Mouse (Mus musculus) left cerebral cortex, adult 2 months (tissue): ENCODE data around the gene Arhgap15. TPM values are rescaled to one million over a fixed set of nuclear protein-coding genes. Genes with fewer than 3 reads are reported as not detected.
A peak's percentile ranks its signal among the peaks of the same experiment; 100 is the strongest.

ENCODE experiments used
- DNase-seq, 2 experiments: peaks; one replicate each; pipeline ENCODE4 v3.0.0; 2021 to 2022; ENCODE audit warnings: low spot score in 2 of 2, mixed read lengths in 1 of 2; ENCODE audit errors: extremely low spot score in 1 of 2
- H3K27ac ChIP-seq: fragments of 200-600 bp; 2 replicates; pipeline ENCODE4 v1.8.1; 2022
- H3K4me3 ChIP-seq: fragments of 200-600 bp; 2 replicates; pipeline ENCODE4 v1.8.1; 2022
- CTCF ChIP-seq: fragments of 200-600 bp; IDR thresholded peaks from 2 replicates; pipeline ENCODE4 v1.8.1; 2022; ENCODE audit warnings: antibody characterized with exemption, mild to moderate bottlenecking, moderate library complexity
- intact Hi-C: fragments of 180-260 bp; cut with DNase I; formaldehyde crosslinking; loops from one replicate; pipeline ENCODE4 v1.15.1; 2025
- total RNA-seq, 2 experiments: library from RNA; stranded (reverse); gene quantifications; 2 replicates each; pipeline ENCODE4 v1.2.3; 2021

Arhgap15 gene
- total RNA-seq, 2 experiments from 2014 or later, result 9.7 to 12.8 TPM

- no peak for TF ChIP-seq CTCF
- Histone ChIP-seq H3K4me3 (no peak overlapping the region), H3K27ac (no peak overlapping the region)
- intact Hi-C loops, result no loop called here
- no peak for DNase-seq
Observed at GRCm38 (mm10) chr2:44257946-44258345, 509.3 kb downstream of the Arhgap15 start.

- TF ChIP-seq CTCF, result no peak
- no peak for DNase-seq
- intact Hi-C loops, result no loop called here
Observed at GRCm38 (mm10) chr2:44271455-44272346, 523.1 kb downstream of the Arhgap15 start.

GRCm38 (mm10) chr2:44272606-44273005 lies 524.0 kb downstream of the Arhgap15 start:
- no peak for DNase-seq
- H3K27ac ChIP-seq, result no peak overlapping the region
- intact Hi-C loops, result no loop called here

More at GRCm38 (mm10) chr2:44271455-44272346, 523.1 kb downstream of the Arhgap15 start:
- H3K4me3 ChIP-seq, result no peak overlapping the region
- H3K27ac ChIP-seq, result no peak overlapping the region

GRCm38 (mm10) chr2:44274425-44274824 lies 525.8 kb downstream of the Arhgap15 start:
- DNase-seq, result no peak
- intact Hi-C loops, result no loop called here
- Histone ChIP-seq H3K4me3 (no peak overlapping the region), H3K27ac (no peak overlapping the region)
- TF ChIP-seq CTCF, result no peak

More at GRCm38 (mm10) chr2:44272606-44273005, 524.0 kb downstream of the Arhgap15 start:
- no peak for TF ChIP-seq CTCF
- no peak overlapping the region for H3K4me3 ChIP-seq

GRCm38 (mm10) chr2:44286181-44286719 lies 537.6 kb downstream of the Arhgap15 start:
- Histone ChIP-seq H3K27ac (no peak overlapping the region), H3K4me3 (no peak overlapping the region)
- no peak for DNase-seq
- intact Hi-C loops, result no loop called here
- TF ChIP-seq CTCF, result no peak

GRCm38 (mm10) chr2:44299156-44299555 lies 550.5 kb downstream of the Arhgap15 start:
- Histone ChIP-seq H3K4me3 (no peak overlapping the region), H3K27ac (peak overlapping the region; percentile 34; the same call in 1 of the 2 replicates)
- intact Hi-C loops, result no loop called here
- TF ChIP-seq CTCF, result no peak
- no peak for DNase-seq

GRCm38 (mm10) chr2:44299909-44300308 lies 551.3 kb downstream of the Arhgap15 start:
- Histone ChIP-seq H3K27ac (peak overlapping the region; percentile 34), H3K4me3 (no peak overlapping the region)
- DNase-seq, result no peak
- intact Hi-C loops, result no loop called here
- TF ChIP-seq CTCF, result no peak

GRCm38 (mm10) chr2:44300466-44300865 lies 551.8 kb downstream of the Arhgap15 start:
- no peak for TF ChIP-seq CTCF
- Histone ChIP-seq H3K27ac (no peak overlapping the region), H3K4me3 (no peak overlapping the region)
- DNase-seq, result no peak
- intact Hi-C loops, result no loop called here

- intact Hi-C loops, result no loop called here
- H3K4me3 ChIP-seq, result no peak overlapping the region
- TF ChIP-seq CTCF, result no peak
- DNase-seq, result no peak
- peak overlapping the region; percentile 6; the same call in 1 of the 2 replicates for H3K27ac ChIP-seq
Observed at GRCm38 (mm10) chr2:44304261-44304970, 555.8 kb downstream of the Arhgap15 start.

GRCm38 (mm10) chr2:44304971-44305808 lies 556.6 kb downstream of the Arhgap15 start:
- H3K27ac ChIP-seq, result peak overlapping the region; percentile 19; the same call in 1 of the 2 replicates
- TF ChIP-seq CTCF, result no peak
- intact Hi-C loops, result no loop called here
- H3K4me3 ChIP-seq, result no peak overlapping the region
- no peak for DNase-seq

GRCm38 (mm10) chr2:44306137-44306536 lies 557.5 kb downstream of the Arhgap15 start:
- intact Hi-C loops, result no loop called here
- TF ChIP-seq CTCF, result peak; percentile 40
- no peak for DNase-seq
- Histone ChIP-seq H3K27ac (no peak overlapping the region), H3K4me3 (no peak overlapping the region)
